Mouse (Mus musculus) embryonic fibroblast, embryonic 13.5 days (primary cell): ENCODE data around the gene 6430571L13Rik. TPM values are rescaled to one million over a fixed set of nuclear protein-coding genes. Genes with fewer than 3 reads are reported as not detected.

ENCODE experiments used
- H3K27ac ChIP-seq: 2 replicates; pipeline ENCODE4 v1.5.1; 2012; ENCODE audit warnings: low read length, control low read depth, inconsistent platforms; ENCODE audit not compliant: insufficient read depth
- H3K4me1 ChIP-seq: 2 replicates; pipeline ENCODE4 v1.6.1; 2011; ENCODE audit warnings: low read length; ENCODE audit not compliant: control insufficient read depth, insufficient read depth
- H3K4me3 ChIP-seq: 2 replicates; pipeline ENCODE4 v1.5.1; 2011; ENCODE audit warnings: mild to moderate bottlenecking, control low read depth, low read length; ENCODE audit not compliant: insufficient read depth
- CTCF ChIP-seq: IDR thresholded peaks from 2 replicates; pipeline ENCODE4 v1.5.1; 2011; ENCODE audit warnings: mild to moderate bottlenecking, control low read depth, low read length, moderate library complexity, borderline replicate concordance; ENCODE audit not compliant: insufficient read depth
- POLR2A ChIP-seq: IDR thresholded peaks from 2 replicates; pipeline ENCODE4 v1.6.1; 2011; ENCODE audit warnings: low read depth, mild to moderate bottlenecking, control low read depth, low read length, moderate library complexity
- polyA plus RNA-seq: library from polyadenylated mRNA; stranded (reverse); fragments of >200 nt; gene quantifications from 2 replicates; pipeline ENCODE4 v1.2.4, GENCODE M21; 2011; ENCODE audit warnings: low read depth; ENCODE audit not compliant: missing spikeins, insufficient read length

The 6430571L13Rik gene
- polyA plus RNA-seq, 1 experiment = not detected

DNA sequence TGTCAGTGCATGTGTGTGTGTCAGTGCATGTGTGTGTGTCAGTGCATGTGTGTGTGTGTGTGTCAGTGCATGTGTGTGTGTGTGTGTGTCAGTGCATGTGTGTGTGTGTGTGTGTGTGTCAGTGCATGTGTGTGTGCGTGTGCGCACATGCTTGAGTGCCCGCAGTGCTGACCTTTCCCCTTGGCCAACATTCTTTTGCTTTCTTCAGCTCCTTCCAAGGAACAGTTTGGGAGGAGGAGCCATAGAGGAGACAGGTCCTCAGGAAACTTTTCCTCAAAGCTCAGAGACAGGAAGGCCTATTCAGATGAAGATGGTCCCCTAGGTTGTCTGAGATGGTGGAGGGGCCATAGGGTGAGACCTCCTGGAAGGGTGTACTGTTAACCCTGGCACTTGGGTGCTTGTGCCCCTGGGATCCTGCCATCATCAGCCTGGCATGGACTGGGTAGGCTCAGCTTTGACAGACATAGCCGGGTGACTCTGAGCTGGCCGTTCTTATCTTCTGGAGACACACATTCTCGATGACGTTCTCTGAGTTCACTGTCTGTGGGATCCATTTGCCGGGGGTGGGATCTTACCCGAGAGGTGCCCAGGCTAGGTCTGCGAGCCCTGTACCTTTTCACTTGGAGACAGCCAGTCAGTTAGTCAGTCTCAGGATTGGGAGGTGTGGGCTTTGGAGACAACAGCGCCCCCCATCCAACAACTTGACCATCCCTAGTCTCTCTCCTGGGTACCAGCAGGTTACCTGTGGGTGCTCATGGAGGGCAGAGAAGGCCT, 33.1 kb upstream of the 6430571L13Rik start:
- Histone ChIP-seq H3K27ac (0 out of 2 replicates have a peak overlapping the region, but pooled peaks have one; percentile 15), H3K4me1 (no peaks in the 10 kb centered on the region), H3K4me3 (no peak overlapping the region)
- TF ChIP-seq POLR2A = no peak
- TF ChIP-seq CTCF = 0 out of 2 replicates have a peak, but pooled peaks have one; percentile 11

DNA sequence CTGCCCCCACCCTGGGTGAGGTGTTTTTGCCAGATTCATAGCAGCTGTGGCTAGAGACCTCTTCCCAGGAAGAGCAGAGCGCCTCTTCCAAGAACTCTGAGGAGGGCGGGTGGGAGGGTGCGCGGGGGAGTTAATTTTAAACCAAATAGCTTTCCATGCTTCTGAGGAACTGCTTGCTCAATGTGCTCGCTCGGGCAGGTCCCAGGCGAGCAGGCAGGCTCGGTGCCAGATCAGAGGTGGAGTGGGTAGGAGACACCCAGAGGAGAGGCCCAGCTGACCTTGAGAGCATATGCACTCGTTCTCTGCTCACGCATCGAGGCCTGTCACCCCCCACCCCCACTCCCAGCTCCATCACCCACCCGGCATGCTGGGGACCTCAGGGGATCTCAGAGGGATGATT, 32.5 kb upstream of the 6430571L13Rik start:
- H3K4me1 ChIP-seq = peaks cover 4% of the 10 kb centered on the region; the same call in 1 of the 2 replicates
- H3K4me3 ChIP-seq = no peak overlapping the region
- TF ChIP-seq POLR2A = no peak
- no peak for TF ChIP-seq CTCF
- H3K27ac ChIP-seq = peak overlapping the region; percentile 15; the same call in 1 of the 2 replicates

DNA sequence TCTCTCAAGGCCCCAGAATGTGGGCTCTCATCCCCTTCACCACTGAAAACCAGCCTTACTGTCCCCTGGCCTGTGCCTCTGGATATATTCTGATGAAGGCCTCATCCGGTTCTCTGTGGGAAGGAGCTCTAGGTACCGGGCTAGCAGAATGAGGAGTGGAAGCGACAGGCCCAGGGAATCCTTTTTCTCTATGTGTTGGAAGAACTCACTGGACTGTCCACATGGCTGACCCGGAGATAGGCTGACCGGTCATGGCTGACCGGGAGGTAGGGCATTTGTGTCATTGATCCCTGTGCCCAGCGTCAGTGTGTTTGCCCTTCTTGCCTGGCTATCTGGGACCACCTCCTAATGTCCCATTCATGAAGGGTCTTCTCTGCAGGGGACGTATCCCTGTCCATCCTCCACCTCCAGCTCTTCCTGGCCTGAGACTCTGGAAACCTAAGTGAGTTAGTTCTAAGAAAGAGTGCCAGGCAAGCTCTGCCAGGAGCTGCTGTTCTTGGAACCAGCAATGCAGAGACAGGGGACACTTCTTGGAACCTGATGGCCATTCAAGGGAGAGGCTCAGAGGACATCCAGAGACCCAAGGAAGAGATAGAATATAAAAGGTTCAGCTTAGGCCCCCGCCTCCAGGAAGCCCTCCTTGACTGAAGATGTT, 31.9 kb upstream of the 6430571L13Rik start:
- Histone ChIP-seq H3K4me3 (no peak overlapping the region), H3K4me1 (peaks cover 8% of the 10 kb centered on the region; the same call in 1 of the 2 replicates), H3K27ac (peak overlapping the region; percentile 1; the same call in 1 of the 2 replicates)
- TF ChIP-seq POLR2A = no peak
- no peak for TF ChIP-seq CTCF

DNA sequence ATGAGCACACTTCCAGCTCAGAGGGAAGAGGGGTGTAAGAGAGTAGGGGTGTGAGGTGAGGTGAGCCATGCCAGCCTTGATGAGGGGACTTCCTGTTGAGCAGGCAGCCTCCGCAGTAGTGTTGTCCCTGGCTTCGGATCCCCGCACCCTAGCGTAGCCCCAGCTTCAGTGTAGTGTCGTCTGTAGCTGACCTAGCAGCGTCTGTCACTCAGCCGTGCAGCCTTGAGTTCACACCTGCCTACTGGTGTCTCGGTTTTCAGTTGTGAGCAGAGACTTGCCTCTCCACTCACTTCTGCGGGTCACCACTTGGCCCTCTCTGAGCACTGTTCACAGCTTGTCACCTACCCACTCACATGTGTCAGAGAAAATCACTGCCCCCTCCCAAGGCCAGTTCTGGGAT, 31.2 kb upstream of the 6430571L13Rik start:
- H3K4me3 ChIP-seq = no peak overlapping the region
- peaks cover 8% of the 10 kb centered on the region; the same call in 1 of the 2 replicates for H3K4me1 ChIP-seq
- no peak for TF ChIP-seq CTCF
- TF ChIP-seq POLR2A = no peak
- H3K27ac ChIP-seq = no peak overlapping the region

DNA sequence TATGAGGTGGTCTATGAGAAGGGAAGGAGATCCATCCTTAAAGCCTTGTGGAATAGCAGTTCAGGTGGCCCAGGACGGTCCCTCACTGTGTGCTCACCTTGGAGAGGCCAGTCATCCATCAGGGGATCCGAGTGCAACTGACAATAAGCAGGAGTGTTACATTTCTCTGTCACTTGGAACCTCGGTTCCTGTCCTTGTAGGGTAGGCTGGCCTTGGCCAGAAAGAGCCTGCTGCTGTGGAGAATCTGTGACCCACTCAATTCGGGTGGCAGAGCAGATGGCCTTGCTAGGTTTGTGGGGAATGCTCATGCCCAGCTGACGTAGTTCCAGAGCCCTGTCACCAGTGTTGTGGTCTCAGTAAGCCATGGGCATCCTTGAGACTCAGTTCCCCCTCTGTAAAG, 30.8 kb upstream of the 6430571L13Rik start:
- Histone ChIP-seq H3K27ac (no peak overlapping the region), H3K4me3 (no peak overlapping the region), H3K4me1 (peaks cover 8% of the 10 kb centered on the region; the same call in 1 of the 2 replicates)
- TF ChIP-seq POLR2A = no peak
- no peak for TF ChIP-seq CTCF

DNA sequence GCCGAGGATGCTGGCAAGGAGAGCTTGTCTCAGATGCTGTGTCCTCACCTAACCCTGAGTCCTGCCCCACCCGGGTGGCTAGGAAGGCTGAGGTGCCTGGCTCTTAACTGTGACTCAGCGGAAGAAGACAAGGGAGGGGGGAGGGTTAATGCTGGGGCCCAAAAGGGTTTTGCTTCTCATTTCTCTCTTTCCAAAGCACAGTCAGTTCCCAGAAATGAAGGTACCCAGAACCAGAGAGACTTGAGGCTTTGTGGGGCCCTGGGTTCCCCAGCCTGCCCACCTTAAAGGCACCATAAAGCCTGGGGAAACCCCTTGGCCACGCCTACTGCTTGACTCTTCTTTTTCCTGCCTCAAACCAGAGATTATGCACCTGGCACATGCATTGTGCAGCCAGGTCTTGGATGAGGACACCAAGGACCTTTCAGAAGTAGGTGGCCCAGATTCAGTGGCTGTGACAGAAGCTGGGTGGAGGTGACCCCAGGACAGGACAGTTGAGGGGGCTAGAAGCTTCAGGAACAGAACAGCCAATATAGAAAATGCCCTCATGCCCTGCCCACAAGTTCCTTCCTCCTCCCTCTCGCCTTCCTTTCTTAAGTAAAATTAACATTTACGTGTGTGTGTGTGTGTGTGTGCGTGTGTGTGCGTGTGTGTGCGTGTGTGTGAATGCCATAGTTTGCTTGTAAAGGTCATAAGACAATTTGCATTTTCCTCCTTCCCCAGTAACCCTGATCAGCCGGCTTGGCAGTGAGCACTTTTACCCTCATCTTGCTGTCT, 27.4 kb upstream of the 6430571L13Rik start:
- TF ChIP-seq CTCF (no peak), POLR2A (no peak)
- peaks cover 8% of the 10 kb centered on the region; the same call in 1 of the 2 replicates for H3K4me1 ChIP-seq
- H3K4me3 ChIP-seq = no peak overlapping the region
- peak overlapping the region; percentile 32 for H3K27ac ChIP-seq

DNA sequence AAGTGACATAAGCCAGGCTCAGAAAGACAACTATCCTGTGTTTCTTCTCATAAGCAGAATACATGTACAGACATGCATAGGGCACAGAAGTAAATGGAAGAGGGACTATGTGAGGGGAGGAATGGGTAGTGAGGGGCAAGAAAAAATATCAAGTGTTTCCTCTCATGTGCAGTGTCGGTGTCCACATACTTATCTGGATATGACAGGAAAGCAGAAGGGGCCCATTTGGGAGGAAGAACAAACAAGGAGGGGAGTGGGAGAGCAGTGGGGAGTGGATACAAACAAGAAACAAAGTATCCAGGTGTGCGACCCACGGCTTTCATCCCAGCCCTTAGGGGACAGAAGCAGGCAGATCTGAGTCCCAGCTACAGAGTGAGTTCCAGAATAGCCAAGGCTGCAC, 26.5 kb upstream of the 6430571L13Rik start:
- no peak overlapping the region for H3K27ac ChIP-seq
- peaks cover 8% of the 10 kb centered on the region; the same call in 1 of the 2 replicates for H3K4me1 ChIP-seq
- TF ChIP-seq POLR2A = no peak
- no peak for TF ChIP-seq CTCF
- H3K4me3 ChIP-seq = no peak overlapping the region

DNA sequence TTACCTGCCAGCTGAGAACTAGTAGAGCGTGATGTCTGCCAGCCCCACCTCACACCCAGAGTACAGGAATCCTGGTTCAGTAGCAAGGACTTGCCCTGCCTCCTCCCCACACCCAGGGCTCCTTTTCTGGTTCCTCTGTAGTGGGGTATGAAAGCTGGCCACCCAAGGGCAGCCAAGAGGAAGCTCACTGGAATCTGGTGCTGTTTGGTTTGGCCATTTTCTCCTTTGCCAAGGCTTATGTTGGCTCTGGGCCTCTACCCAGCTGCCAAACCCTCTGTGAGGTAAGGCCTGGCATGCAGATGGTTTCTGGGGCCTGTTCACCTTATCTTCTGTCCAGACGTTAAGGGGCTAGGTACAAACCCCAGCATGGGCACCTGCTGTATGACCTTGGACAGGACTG, 24.6 kb upstream of the 6430571L13Rik start:
- Histone ChIP-seq H3K4me3 (no peak overlapping the region), H3K4me1 (peaks cover 8% of the 10 kb centered on the region; the same call in 1 of the 2 replicates), H3K27ac (no peak overlapping the region)
- TF ChIP-seq POLR2A (no peak), CTCF (no peak)

DNA sequence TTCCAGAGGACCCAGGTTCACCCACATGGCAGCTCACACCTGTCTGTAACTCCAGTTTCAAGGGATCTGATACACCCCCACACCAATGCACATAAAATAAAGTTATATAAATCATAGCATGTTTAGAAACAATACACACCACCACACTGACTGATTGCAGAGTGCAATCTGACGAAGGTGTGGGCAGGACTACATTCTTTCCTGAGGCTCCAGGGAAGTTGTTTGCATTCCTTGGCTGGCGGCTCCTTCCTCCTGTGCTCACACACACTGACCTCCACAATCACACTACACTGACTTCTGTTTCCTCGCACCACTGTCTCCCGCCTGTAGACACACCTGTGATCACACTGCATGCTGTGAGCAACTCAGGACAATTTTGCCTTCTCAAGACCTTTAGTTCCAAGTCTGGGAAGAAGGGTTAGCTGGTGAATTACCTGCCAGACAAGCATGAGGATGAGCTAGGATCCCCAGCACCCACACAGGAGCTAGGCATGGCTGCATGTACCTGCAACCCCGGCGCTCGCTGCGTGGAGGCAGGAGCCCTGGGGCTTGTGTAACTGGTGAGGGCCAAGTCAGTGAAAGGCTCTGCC, 17.8 kb upstream of the 6430571L13Rik start:
- no peak overlapping the region for H3K27ac ChIP-seq
- H3K4me1 ChIP-seq = no peaks in the 10 kb centered on the region
- no peak overlapping the region for H3K4me3 ChIP-seq
- TF ChIP-seq CTCF (no peak), POLR2A (no peak)
